Mouse (Mus musculus) urinary bladder, postnatal 25 days (tissue): ENCODE measurements around the gene Nlgn3.

Experiments
- DNase-seq: peaks from one replicate; pipeline ENCODE4 v3.0.0; 2022; ENCODE audit warnings: low spot score

Nlgn3 gene

GRCm38 (mm10) chrX:101299055-101299454 is at the start of gene Nlgn3:
TSS of gene Nlgn3 (plus strand) at chrX:101299168.
- no peak for DNase-seq

GRCm38 (mm10) chrX:101253952-101254729 is 44.8 kb upstream of the Nlgn3 start, which contains the start of gene Foxo4:
TSS of gene Foxo4 (plus strand) at chrX:101254528.
- DNase-seq, result peak; percentile 68

GRCm38 (mm10) chrX:101254740-101255139 is 44.2 kb upstream of the Nlgn3 start:
- DNase-seq, result no peak

GRCm38 (mm10) chrX:101256603-101257002 is 42.4 kb upstream of the Nlgn3 start:
- DNase-seq, result no peak

GRCm38 (mm10) chrX:101260441-101261325 is 38.3 kb upstream of the Nlgn3 start:
- no peak for DNase-seq

GRCm38 (mm10) chrX:101263892-101264291 is 35.1 kb upstream of the Nlgn3 start, which contains the start of gene Gm614:
TSS of gene Gm614 (minus strand) at chrX:101263992.
- DNase-seq, result no peak

GRCm38 (mm10) chrX:101266631-101267030 is 32.3 kb upstream of the Nlgn3 start:
- no peak for DNase-seq

- no peak for DNase-seq
Measured at GRCm38 (mm10) chrX:101268025-101268754, 30.8 kb upstream of the Nlgn3 start, which contains the start of gene Il2rg. TSS of gene Il2rg (minus strand) at chrX:101268255.

- DNase-seq, result no peak
Measured at GRCm38 (mm10) chrX:101268755-101269124, 30.2 kb upstream of the Nlgn3 start, which contains the start of gene Gm20489. TSS of gene Gm20489 (minus strand) at chrX:101269023.

- DNase-seq, result no peak
Measured at GRCm38 (mm10) chrX:101273410-101273809, 25.6 kb upstream of the Nlgn3 start.

GRCm38 (mm10) chrX:101273875-101274738 is 24.9 kb upstream of the Nlgn3 start, which contains the start of gene Med12:
TSS of gene Med12 (plus strand) at chrX:101274030.
- DNase-seq, result peak; percentile 74

GRCm38 (mm10) chrX:101282813-101283212 is 16.2 kb upstream of the Nlgn3 start:
- no peak for DNase-seq

- peak; percentile 41 for DNase-seq
Measured at GRCm38 (mm10) chrX:101285534-101285933, 13.4 kb upstream of the Nlgn3 start.

- DNase-seq, result no peak
Measured at GRCm38 (mm10) chrX:101285953-101286670, 12.9 kb upstream of the Nlgn3 start.

- DNase-seq, result no peak
Measured at GRCm38 (mm10) chrX:101287543-101287942, 11.4 kb upstream of the Nlgn3 start.

- DNase-seq, result no peak
Measured at GRCm38 (mm10) chrX:101288432-101288831, 10.5 kb upstream of the Nlgn3 start.

- DNase-seq, result no peak
Measured at GRCm38 (mm10) chrX:101289037-101289436, 9.9 kb upstream of the Nlgn3 start.

GRCm38 (mm10) chrX:101290111-101290510 is 8.9 kb upstream of the Nlgn3 start:
- DNase-seq, result no peak

- no peak for DNase-seq
Measured at GRCm38 (mm10) chrX:101299473-101300426, 782 bp downstream of the Nlgn3 start.
